Mouse (Mus musculus) neural tube, embryonic 13.5 days (tissue): ENCODE results near the gene Akip1. TPM values are rescaled to one million over a fixed set of nuclear protein-coding genes. Genes with fewer than 3 reads are reported as not detected.
A peak's percentile ranks its signal among the peaks of the same experiment; 100 is the strongest.

Source experiments
- ATAC-seq: fragments of 200-750 bp; cut with Nextera tagmentation; 2 replicates; pipeline ENCODE4 v1.8.0; 2017; ENCODE audit warnings: low read depth, mild to moderate bottlenecking, moderate TSS enrichment, moderate library complexity
- H3K27ac ChIP-seq: fragments of 300-500 bp; sonication (generic); replicated peaks from 2 replicates; pipeline ENCODE4 v1.5.1; 2015; ENCODE audit warnings: moderate library complexity, mild to moderate bottlenecking, inconsistent platforms
- H3K27me3 ChIP-seq: fragments of 300-500 bp; sonication (generic); 2 replicates; pipeline ENCODE4 v1.6.1; 2015; ENCODE audit warnings: mild to moderate bottlenecking, inconsistent platforms
- H3K36me3 ChIP-seq: fragments of 300-500 bp; sonication (generic); 2 replicates; pipeline ENCODE4 v1.6.1; 2015; ENCODE audit warnings: mild to moderate bottlenecking, inconsistent platforms
- H3K4me1 ChIP-seq: fragments of 300-500 bp; sonication (generic); replicated peaks from 2 replicates; pipeline ENCODE4 v1.6.1; 2015; ENCODE audit warnings: inconsistent platforms
- H3K4me2 ChIP-seq: fragments of 300-500 bp; sonication (generic); 2 replicates; pipeline ENCODE4 v1.6.1; 2015; ENCODE audit warnings: inconsistent platforms, mild to moderate bottlenecking, moderate library complexity
- H3K4me3 ChIP-seq: fragments of 300-500 bp; sonication (generic); 2 replicates; pipeline ENCODE4 v1.5.1; 2015; ENCODE audit warnings: mild to moderate bottlenecking, inconsistent platforms
- H3K9ac ChIP-seq: fragments of 300-500 bp; sonication (generic); 2 replicates; pipeline ENCODE4 v1.6.1; 2015; ENCODE audit warnings: moderate library complexity, mild to moderate bottlenecking, inconsistent platforms
- H3K9me3 ChIP-seq: fragments of 300-500 bp; sonication (generic); 2 replicates; pipeline ENCODE4 v1.6.1; 2016; ENCODE audit warnings: inconsistent platforms
- WGBS: fragments of 180-500 bp; shearing (Covaris S2); methylation state at CpG from one replicate; pipeline ENCODE4 v1.1.7; 2015; 5-methylcytosine and 5-hydroxymethylcytosine counted together
- polyA plus RNA-seq: library from polyadenylated mRNA; unstranded; fragments of >200 nt; fragmentation: Nextera tagmentation; extraction: Ambion mirVana; gene quantifications from 2 replicates; pipeline ENCODE4 v1.2.1, GENCODE M21; 2015

Akip1 gene
- polyA plus RNA-seq, 1 experiment from 2014 or later, result 12.2 TPM

GRCm38 (mm10) chr7:109686585-109687128 is 16.8 kb upstream of the Akip1 start:
- H3K9ac ChIP-seq, result no peak overlapping the region
- WGBS, result 59% methylated on average over 9 of the region's 9 CpGs
- H3K9me3 ChIP-seq, result no peaks in the 10 kb centered on the region
- H3K27me3 ChIP-seq, result no peaks in the 10 kb centered on the region
- no peak for ATAC-seq
- H3K4me1 ChIP-seq, result 0 out of 2 replicates have a peak, but pooled peaks cover 4% of the 10 kb centered on the region
- no peak overlapping the region for H3K27ac ChIP-seq
- no peak overlapping the region for H3K4me2 ChIP-seq
- no peaks in the 10 kb centered on the region for H3K36me3 ChIP-seq
- no peak overlapping the region for H3K4me3 ChIP-seq

- Histone ChIP-seq H3K4me2 (no peak overlapping the region), H3K4me3 (no peak overlapping the region), H3K4me1 (0 out of 2 replicates have a peak, but pooled peaks cover 4% of the 10 kb centered on the region), H3K27me3 (no peaks in the 10 kb centered on the region), H3K27ac (no peak overlapping the region), H3K36me3 (no peaks in the 10 kb centered on the region), H3K9me3 (no peaks in the 10 kb centered on the region), H3K9ac (no peak overlapping the region)
- 90% methylated on average over 3 of the region's 3 CpGs for WGBS
- ATAC-seq, result no peak
These were observed 13.4 kb upstream of the Akip1 start for GRCm38 (mm10) chr7:109690101-109690500.

- ATAC-seq, result no peak
These were observed 12.5 kb upstream of the Akip1 start for GRCm38 (mm10) chr7:109690961-109691360.

GRCm38 (mm10) chr7:109694576-109695338 is 8.7 kb upstream of the Akip1 start:
- no peak for ATAC-seq
- WGBS, result 80% methylated on average over 13 of the region's 13 CpGs

More at GRCm38 (mm10) chr7:109690961-109691360, 12.5 kb upstream of the Akip1 start:
- H3K36me3 ChIP-seq, result no peaks in the 10 kb centered on the region
- H3K4me2 ChIP-seq, result no peak overlapping the region
- H3K27ac ChIP-seq, result no peak overlapping the region
- H3K9ac ChIP-seq, result no peak overlapping the region
- H3K4me3 ChIP-seq, result no peak overlapping the region
- 87% methylated on average over 5 of the region's 5 CpGs for WGBS
- no peaks in the 10 kb centered on the region for H3K27me3 ChIP-seq
- H3K4me1 ChIP-seq, result 0 out of 2 replicates have a peak, but pooled peaks cover 4% of the 10 kb centered on the region
- H3K9me3 ChIP-seq, result no peaks in the 10 kb centered on the region

GRCm38 (mm10) chr7:109695339-109695726 is 8.2 kb upstream of the Akip1 start:
- H3K9me3 ChIP-seq, result no peaks in the 10 kb centered on the region
- H3K27ac ChIP-seq, result no peak overlapping the region
- no peak overlapping the region for H3K9ac ChIP-seq
- H3K4me2 ChIP-seq, result no peak overlapping the region
- WGBS, result 92% methylated on average over 10 of the region's 10 CpGs
- H3K4me1 ChIP-seq, result no peaks in the 10 kb centered on the region
- ATAC-seq, result no peak
- H3K27me3 ChIP-seq, result no peaks in the 10 kb centered on the region
- no peaks in the 10 kb centered on the region for H3K36me3 ChIP-seq
- no peak overlapping the region for H3K4me3 ChIP-seq

More at GRCm38 (mm10) chr7:109694576-109695338, 8.7 kb upstream of the Akip1 start:
- Histone ChIP-seq H3K36me3 (no peaks in the 10 kb centered on the region), H3K4me2 (no peak overlapping the region), H3K4me1 (no peaks in the 10 kb centered on the region), H3K9me3 (no peaks in the 10 kb centered on the region), H3K27me3 (no peaks in the 10 kb centered on the region), H3K4me3 (no peak overlapping the region), H3K9ac (no peak overlapping the region), H3K27ac (no peak overlapping the region)

GRCm38 (mm10) chr7:109700213-109700612 is 3.3 kb upstream of the Akip1 start:
- Histone ChIP-seq H3K9ac (no peak overlapping the region), H3K4me3 (no peak overlapping the region), H3K36me3 (no peaks in the 10 kb centered on the region), H3K27ac (no peak overlapping the region), H3K27me3 (no peaks in the 10 kb centered on the region), H3K9me3 (no peaks in the 10 kb centered on the region), H3K4me1 (peaks cover 14% of the 10 kb centered on the region; the same call in 1 of the 2 replicates), H3K4me2 (no peak overlapping the region)
- no peak for ATAC-seq

- Histone ChIP-seq H3K4me2 (peak overlapping the region; percentile 69), H3K9ac (peak overlapping the region; percentile 71; the same call in 1 of the 2 replicates), H3K27ac (0 out of 2 replicates have a peak overlapping the region, but pooled peaks have one; percentile 18), H3K4me3 (peak overlapping the region; percentile 53), H3K4me1 (peaks cover 14% of the 10 kb centered on the region; the same call in 1 of the 2 replicates), H3K27me3 (no peaks in the 10 kb centered on the region), H3K36me3 (no peaks in the 10 kb centered on the region), H3K9me3 (no peaks in the 10 kb centered on the region)
- no peak for ATAC-seq
- WGBS, result 37% methylated on average over 4 of the region's 4 CpGs
These were observed 769 bp upstream of the Akip1 start for GRCm38 (mm10) chr7:109702721-109703120.

GRCm38 (mm10) chr7:109704016-109704377 is 507 bp downstream of the Akip1 start:
- Histone ChIP-seq H3K27me3 (no peaks in the 10 kb centered on the region), H3K9ac (peak overlapping the region; percentile 71), H3K4me1 (peaks cover 14% of the 10 kb centered on the region; the same call in 1 of the 2 replicates), H3K4me2 (peak overlapping the region; percentile 69), H3K9me3 (no peaks in the 10 kb centered on the region), H3K36me3 (no peaks in the 10 kb centered on the region), H3K27ac (peak overlapping the region; percentile 77), H3K4me3 (peak overlapping the region; percentile 53)
- ATAC-seq, result no peak
- 2% methylated on average over 17 of the region's 17 CpGs for WGBS

- no peaks in the 10 kb centered on the region for H3K9me3 ChIP-seq
- H3K4me1 ChIP-seq, result peaks cover 14% of the 10 kb centered on the region; the same call in 1 of the 2 replicates
- no peak for ATAC-seq
- H3K27me3 ChIP-seq, result no peaks in the 10 kb centered on the region
- H3K27ac ChIP-seq, result no peak overlapping the region
- H3K36me3 ChIP-seq, result peaks cover 4% of the 10 kb centered on the region; the same call in 1 of the 2 replicates
- 0 out of 2 replicates have a peak overlapping the region, but pooled peaks have one; percentile 71 for H3K9ac ChIP-seq
- 69% methylated on average over 3 of the region's 3 CpGs for WGBS
- peak overlapping the region; percentile 53 for H3K4me3 ChIP-seq
- peak overlapping the region; percentile 69 for H3K4me2 ChIP-seq
These were observed 971 bp downstream of the Akip1 start for GRCm38 (mm10) chr7:109704461-109704860.

GRCm38 (mm10) chr7:109707023-109707785 is 3.7 kb downstream of the Akip1 start:
- peaks cover 14% of the 10 kb centered on the region; the same call in 1 of the 2 replicates for H3K4me1 ChIP-seq
- H3K9me3 ChIP-seq, result no peaks in the 10 kb centered on the region
- 63% methylated on average over 4 of the region's 4 CpGs for WGBS
- H3K4me2 ChIP-seq, result no peak overlapping the region
- peaks cover 30% of the 10 kb centered on the region for H3K36me3 ChIP-seq
- no peak overlapping the region for H3K27ac ChIP-seq
- ATAC-seq, result no peak
- no peaks in the 10 kb centered on the region for H3K27me3 ChIP-seq
- no peak overlapping the region for H3K9ac ChIP-seq
- H3K4me3 ChIP-seq, result no peak overlapping the region

- Histone ChIP-seq H3K27ac (no peak overlapping the region), H3K4me3 (no peak overlapping the region), H3K4me1 (peaks cover 6% of the 10 kb centered on the region; the same call in 1 of the 2 replicates), H3K9ac (no peak overlapping the region), H3K36me3 (peaks cover 37% of the 10 kb centered on the region), H3K4me2 (no peak overlapping the region), H3K9me3 (no peaks in the 10 kb centered on the region), H3K27me3 (no peaks in the 10 kb centered on the region)
- ATAC-seq, result no peak
- 81% methylated on average over 3 of the region's 3 CpGs for WGBS
These were observed 5.5 kb downstream of the Akip1 start for GRCm38 (mm10) chr7:109708961-109709382.

GRCm38 (mm10) chr7:109710069-109710468 is 6.6 kb downstream of the Akip1 start:
- H3K9me3 ChIP-seq, result no peaks in the 10 kb centered on the region
- no peak for ATAC-seq
- no peaks in the 10 kb centered on the region for H3K27me3 ChIP-seq
- peaks cover 37% of the 10 kb centered on the region for H3K36me3 ChIP-seq
- H3K4me1 ChIP-seq, result no peaks in the 10 kb centered on the region
- no peak overlapping the region for H3K27ac ChIP-seq
- no peak overlapping the region for H3K9ac ChIP-seq
- no peak overlapping the region for H3K4me2 ChIP-seq
- H3K4me3 ChIP-seq, result no peak overlapping the region
- 83% methylated on average over 1 of the region's 1 CpGs for WGBS
